Mouse (Mus musculus): ENCODE measurements around the gene Cdyl2. TPM values are rescaled to one million over a fixed set of nuclear protein-coding genes. Genes with fewer than 3 reads are reported as not detected.
A peak's percentile ranks its signal among the peaks of the same experiment; 100 is the strongest.

Cdyl2 gene
- 8.8 and 10.3 TPM in 2 replicates for polyA plus RNA-seq (2015; fragmentation: Nextera tagmentation; extraction: Ambion mirVana)

DNA sequence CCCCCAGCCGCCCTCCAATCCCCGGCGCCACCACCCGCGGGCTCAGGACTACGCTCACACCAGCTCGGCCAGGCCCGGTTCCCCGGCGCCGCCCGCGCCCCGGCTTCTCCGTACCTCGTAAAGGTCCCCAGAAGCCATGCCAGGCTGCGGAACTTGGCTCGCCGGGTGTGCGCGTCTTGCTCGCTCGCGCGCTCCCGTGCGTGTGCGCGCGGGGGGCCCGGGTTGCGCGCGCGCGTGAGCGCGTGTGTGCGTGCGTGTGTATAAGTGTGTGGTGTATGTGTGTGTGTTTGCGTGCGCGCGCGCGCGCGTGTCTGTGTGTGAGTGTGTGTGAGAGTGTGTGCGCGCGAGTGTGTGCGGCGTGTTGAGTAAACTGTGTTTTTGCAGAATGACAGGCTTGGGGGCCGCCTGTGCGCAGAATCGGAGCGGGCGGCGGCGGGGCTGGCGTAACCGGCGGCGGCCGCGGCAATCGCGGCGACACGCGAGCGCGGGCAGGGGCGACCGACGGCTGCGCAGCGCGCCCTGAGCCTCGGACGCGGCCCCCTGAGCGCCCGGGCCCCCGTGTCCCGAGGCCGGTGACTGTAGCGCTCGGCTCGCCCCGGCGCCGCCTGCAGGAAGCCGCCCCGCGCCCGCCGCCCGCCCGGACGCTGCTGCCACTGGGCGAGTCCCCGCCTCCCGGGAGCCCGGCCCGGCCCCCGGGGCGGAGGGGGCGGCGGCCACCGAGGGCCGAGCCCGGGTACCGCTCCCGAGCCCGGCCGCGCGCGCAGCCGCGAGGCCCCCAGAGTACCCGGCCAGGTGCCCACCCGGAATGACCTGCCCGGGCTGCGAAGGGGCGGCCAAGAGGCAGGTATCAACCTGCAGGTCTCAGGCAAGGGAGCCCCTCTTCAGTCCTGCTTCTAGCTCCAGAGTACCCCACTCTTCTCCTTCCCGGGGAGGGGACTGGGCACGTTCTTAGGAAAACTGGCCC is at the start of gene Cdyl2:
Cdyl2 (minus strand) TSS at position 308 of the 964 bp plus-strand sequence.
- peak; percentile 65 for DNase-seq (ENCODE audit: low spot score)
- no peak for TF ChIP-seq CTCF (IDR thresholded peaks at IDR 0.05; ENCODE audit: low read depth)
- Histone ChIP-seq H3K4me1 (replicated peaks; ENCODE audit: insufficient read depth, low read length) (0 out of 2 replicates have a peak, but pooled peaks cover 3% of the 10 kb centered on the region), H3K9me3 (replicated peaks; ENCODE audit: low read length) (no peaks in the 10 kb centered on the region), H3K27ac (peak within 1 kb of the TSS; percentile 87), H3K9ac (ENCODE audit: low read depth, low read length) (peak within 1 kb of the TSS; percentile 82), H3K4me2 (ENCODE audit: low read length) (peak within 1 kb of the TSS; percentile 60), H3K4me3 (replicated peaks; ENCODE audit: low read depth, low read length) (peak within 1 kb of the TSS; percentile 89), H3K36me3 (ENCODE audit: insufficient read depth, low read length) (no peaks in the 10 kb centered on the region), H3K27me3 (ENCODE audit: insufficient read depth, low read length) (no peaks in the 10 kb centered on the region; the same call in 1 of the 2 replicates)
- WGBS: under 1% methylated on average over 78 of the region's 129 CpGs
- peak; percentile 82 for ATAC-seq (replicated peaks; ENCODE audit: low FRiP score, low read depth)

DNA sequence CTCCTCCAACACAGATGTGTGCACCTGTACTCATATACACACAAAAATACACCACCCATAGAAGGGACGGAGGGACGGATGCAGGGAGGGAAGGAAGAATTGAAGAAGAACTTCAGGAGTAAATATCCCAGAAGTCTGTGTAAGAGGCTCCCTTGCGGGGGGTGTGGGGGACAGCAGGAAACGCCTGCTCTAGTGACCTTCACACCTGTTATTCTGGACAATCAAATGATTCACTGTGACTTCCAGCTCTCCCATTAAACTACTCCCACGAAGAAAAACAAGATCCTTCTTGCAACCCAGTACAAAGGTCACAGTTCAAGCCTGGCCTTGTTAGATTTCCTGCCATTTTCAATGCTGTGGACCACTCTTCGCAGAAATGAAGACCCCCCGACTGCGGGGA is 47.8 kb upstream of the Cdyl2 start:
- ATAC-seq (replicated peaks; ENCODE audit: low FRiP score, low read depth) (no peak), DNase-seq (ENCODE audit: low spot score) (peak; percentile 70)
- no peaks in the 10 kb centered on the region for H3K4me1 ChIP-seq (replicated peaks; ENCODE audit: insufficient read depth, low read length)
- H3K36me3 ChIP-seq (ENCODE audit: insufficient read depth, low read length): no peaks in the 10 kb centered on the region
- no peak overlapping the region for H3K9ac ChIP-seq (ENCODE audit: low read depth, low read length)
- 18% methylated on average over 8 of the region's 8 CpGs for WGBS
- H3K4me2 ChIP-seq (ENCODE audit: low read length): no peak overlapping the region
- no peak for TF ChIP-seq CTCF (IDR thresholded peaks at IDR 0.05; ENCODE audit: low read depth)
- no peaks in the 10 kb centered on the region for H3K27me3 ChIP-seq (ENCODE audit: insufficient read depth, low read length)
- H3K9me3 ChIP-seq (replicated peaks; ENCODE audit: low read length): no peaks in the 10 kb centered on the region
- H3K4me3 ChIP-seq (replicated peaks; ENCODE audit: low read depth, low read length): no peak overlapping the region
- no peak overlapping the region for H3K27ac ChIP-seq

DNA sequence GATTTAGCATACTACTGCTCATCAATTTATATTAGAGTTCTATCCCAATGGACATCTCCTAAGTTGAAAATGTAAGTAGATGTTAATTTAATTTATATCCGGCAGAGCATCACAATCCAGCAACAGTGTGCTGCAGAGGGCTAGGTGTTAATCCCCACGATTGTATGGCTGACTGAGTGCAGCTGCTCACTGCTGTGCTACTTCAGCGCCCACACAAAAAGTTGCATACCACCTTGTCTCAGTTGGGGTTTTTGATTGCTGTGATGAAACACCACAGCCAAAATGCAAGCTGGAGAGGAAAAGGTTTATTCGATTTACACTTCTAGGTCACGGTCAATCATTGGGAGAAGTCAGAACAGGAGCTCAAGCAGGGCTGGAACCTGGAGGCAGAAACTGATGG is 41.4 kb upstream of the Cdyl2 start:
- Histone ChIP-seq H3K9me3 (replicated peaks; ENCODE audit: low read length) (no peaks in the 10 kb centered on the region), H3K4me1 (replicated peaks; ENCODE audit: insufficient read depth, low read length) (no peaks in the 10 kb centered on the region), H3K4me3 (replicated peaks; ENCODE audit: low read depth, low read length) (no peak overlapping the region), H3K27me3 (ENCODE audit: insufficient read depth, low read length) (no peaks in the 10 kb centered on the region), H3K36me3 (ENCODE audit: insufficient read depth, low read length) (no peaks in the 10 kb centered on the region), H3K27ac (no peak overlapping the region), H3K4me2 (ENCODE audit: low read length) (no peak overlapping the region), H3K9ac (ENCODE audit: low read depth, low read length) (no peak overlapping the region)
- no peak for DNase-seq (ENCODE audit: low spot score)
- TF ChIP-seq CTCF (IDR thresholded peaks at IDR 0.05; ENCODE audit: low read depth): no peak
- ATAC-seq (replicated peaks; ENCODE audit: low FRiP score, low read depth): no peak
- WGBS: 52% methylated on average over 5 of the region's 5 CpGs

DNA sequence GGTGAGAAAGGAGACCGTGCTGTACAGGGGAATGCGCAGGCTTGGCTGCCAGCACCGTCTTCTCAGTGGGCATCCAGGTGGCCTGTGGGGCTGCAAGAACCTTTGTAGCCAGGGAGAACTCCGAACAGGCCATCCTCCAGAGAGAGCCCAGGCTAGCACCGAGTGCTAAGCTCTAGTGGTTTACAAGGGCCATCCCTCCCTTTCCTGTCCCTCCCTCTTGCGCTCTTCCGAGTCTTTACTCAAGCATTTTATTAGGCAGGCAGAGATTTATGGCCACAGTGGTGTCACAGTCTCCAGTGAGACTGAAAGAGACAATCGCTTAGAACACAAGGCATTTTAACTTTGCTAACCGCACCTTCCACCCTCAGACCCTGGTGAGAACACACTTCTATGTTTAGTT is 39.9 kb upstream of the Cdyl2 start:
- H3K9me3 ChIP-seq (replicated peaks; ENCODE audit: low read length): no peaks in the 10 kb centered on the region
- no peak for TF ChIP-seq CTCF (IDR thresholded peaks at IDR 0.05; ENCODE audit: low read depth)
- H3K36me3 ChIP-seq (ENCODE audit: insufficient read depth, low read length): no peaks in the 10 kb centered on the region
- no peaks in the 10 kb centered on the region for H3K4me1 ChIP-seq (replicated peaks; ENCODE audit: insufficient read depth, low read length)
- ATAC-seq (replicated peaks; ENCODE audit: low FRiP score, low read depth) (0 out of 2 replicates have a peak, but pooled peaks have one; percentile 49), DNase-seq (ENCODE audit: low spot score) (peak; percentile 86)
- peak overlapping the region; percentile 44; the same call in 1 of the 2 replicates for H3K27ac ChIP-seq
- no peak overlapping the region for H3K4me2 ChIP-seq (ENCODE audit: low read length)
- H3K9ac ChIP-seq (ENCODE audit: low read depth, low read length): no peak overlapping the region
- H3K27me3 ChIP-seq (ENCODE audit: insufficient read depth, low read length): no peaks in the 10 kb centered on the region
- H3K4me3 ChIP-seq (replicated peaks; ENCODE audit: low read depth, low read length): no peak overlapping the region
- whole genome bisulfite sequencing: 28% methylated on average over 9 of the region's 9 CpGs

DNA sequence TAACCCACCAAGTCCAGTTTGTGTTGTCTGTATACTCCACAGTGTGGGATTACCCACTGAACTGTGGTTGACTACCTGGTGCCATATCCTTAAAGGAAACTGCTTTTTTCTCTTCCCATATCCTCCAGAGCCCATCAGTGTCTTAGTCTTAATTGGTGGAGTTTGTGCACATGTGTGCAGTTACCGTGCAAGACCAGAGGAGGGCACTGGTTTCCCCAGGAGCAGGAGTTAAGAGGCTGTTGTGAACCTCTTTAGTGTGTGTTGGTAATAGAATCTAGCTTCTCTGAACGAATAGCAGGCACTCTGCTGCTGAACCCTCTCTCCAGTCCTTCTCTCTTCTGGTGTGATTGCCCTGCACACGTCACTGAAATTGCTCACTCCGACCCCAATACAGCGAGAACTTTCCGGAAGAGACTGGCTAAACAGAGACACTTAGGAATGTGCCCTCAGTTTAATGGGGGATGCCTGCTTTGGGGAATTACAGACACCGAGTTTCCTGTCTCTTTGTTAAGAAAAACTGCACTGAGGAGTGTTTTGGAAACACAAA is 39.1 kb upstream of the Cdyl2 start:
- Histone ChIP-seq H3K4me1 (replicated peaks; ENCODE audit: insufficient read depth, low read length) (no peaks in the 10 kb centered on the region), H3K9me3 (replicated peaks; ENCODE audit: low read length) (no peaks in the 10 kb centered on the region), H3K4me2 (ENCODE audit: low read length) (no peak overlapping the region), H3K36me3 (ENCODE audit: insufficient read depth, low read length) (no peaks in the 10 kb centered on the region), H3K9ac (ENCODE audit: low read depth, low read length) (no peak overlapping the region), H3K27me3 (ENCODE audit: insufficient read depth, low read length) (no peaks in the 10 kb centered on the region), H3K27ac (0 out of 2 replicates have a peak overlapping the region, but pooled peaks have one; percentile 44), H3K4me3 (replicated peaks; ENCODE audit: low read depth, low read length) (no peak overlapping the region)
- ATAC-seq (replicated peaks; ENCODE audit: low FRiP score, low read depth) (no peak; the same call in 1 of the 2 replicates), DNase-seq (ENCODE audit: low spot score) (peak; percentile 74)
- 38% methylated on average over 7 of the region's 7 CpGs for WGBS
- TF ChIP-seq CTCF (IDR thresholded peaks at IDR 0.05; ENCODE audit: low read depth): peak; percentile 71

DNA sequence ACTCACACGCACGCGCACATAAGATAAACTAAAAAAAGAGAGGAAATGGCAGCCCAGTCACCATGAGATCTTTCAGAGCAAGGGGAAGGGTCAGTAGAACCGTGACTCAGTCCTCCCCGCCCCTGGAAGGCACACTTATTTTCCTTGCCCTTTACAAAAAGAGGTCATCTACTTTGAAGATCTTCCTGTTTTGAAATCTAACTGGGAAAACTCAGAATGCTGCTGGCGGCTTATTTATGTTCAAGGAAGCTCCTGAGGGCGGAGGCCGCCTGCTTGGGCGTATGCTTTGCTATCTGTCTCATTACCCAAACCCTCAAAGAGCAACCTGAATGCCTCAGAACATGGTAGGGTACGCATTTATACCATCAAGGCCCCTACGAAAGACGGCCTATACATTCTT is 38.0 kb upstream of the Cdyl2 start:
- no peak overlapping the region for H3K4me3 ChIP-seq (replicated peaks; ENCODE audit: low read depth, low read length)
- WGBS: 47% methylated on average over 12 of the region's 12 CpGs
- H3K4me2 ChIP-seq (ENCODE audit: low read length): no peak overlapping the region
- no peak for TF ChIP-seq CTCF (IDR thresholded peaks at IDR 0.05; ENCODE audit: low read depth)
- no peaks in the 10 kb centered on the region for H3K9me3 ChIP-seq (replicated peaks; ENCODE audit: low read length)
- peak; percentile 39 for DNase-seq (ENCODE audit: low spot score)
- H3K36me3 ChIP-seq (ENCODE audit: insufficient read depth, low read length): no peaks in the 10 kb centered on the region
- no peaks in the 10 kb centered on the region for H3K4me1 ChIP-seq (replicated peaks; ENCODE audit: insufficient read depth, low read length)
- no peaks in the 10 kb centered on the region for H3K27me3 ChIP-seq (ENCODE audit: insufficient read depth, low read length)
- no peak overlapping the region for H3K27ac ChIP-seq
- no peak for ATAC-seq (replicated peaks; ENCODE audit: low FRiP score, low read depth)
- H3K9ac ChIP-seq (ENCODE audit: low read depth, low read length): no peak overlapping the region
